Mouse (Mus musculus): ENCODE measurements around the gene E4f1.

E4f1 gene

GRCm38 (mm10) chr17:24413557-24414211 is 56.4 kb downstream of the E4f1 start:
- peak; percentile 46 for DNase-seq

GRCm38 (mm10) chr17:24407116-24407803 is 62.9 kb downstream of the E4f1 start:
- no peak for DNase-seq

- DNase-seq: no peak
Observed at GRCm38 (mm10) chr17:24402371-24402770, 67.7 kb downstream of the E4f1 start.

- peak; percentile 38 for DNase-seq
Observed at GRCm38 (mm10) chr17:24394456-24394855, 75.7 kb downstream of the E4f1 start.
